Mouse (Mus musculus) myocyte (in vitro differentiated cells): ENCODE measurements at regions not wholly inside any gene's neighbourhood (a gene's known extent, or its start where the extent isn't known, plus 50 kb on each side); places are given as distances from the start of the nearest gene placed in this dataset.

Experiments used
- H3K27me3 ChIP-seq: one replicate; pipeline ENCODE4 v1.6.1; 2011; ENCODE audit not compliant: control insufficient read depth, insufficient read depth, insufficient read length
- H3K36me3 ChIP-seq: one replicate; pipeline ENCODE4 v1.6.1; 2011; ENCODE audit not compliant: control insufficient read depth, insufficient read depth
- H3K4me2 ChIP-seq: one replicate; pipeline ENCODE4 v1.6.1; 2011; ENCODE audit warnings: low read depth, control low read depth
- H3K4me3 ChIP-seq: one replicate; pipeline ENCODE4 v1.5.1; 2011; ENCODE audit warnings: mild to moderate bottlenecking, control low read depth, moderate library complexity
- H3K79me2 ChIP-seq: one replicate; pipeline ENCODE4 v1.6.1; 2011; ENCODE audit not compliant: control insufficient read depth, insufficient read depth
- H3ac ChIP-seq: one replicate; pipeline ENCODE4 v1.6.1; 2011; ENCODE audit not compliant: control insufficient read depth, insufficient read length
- CEBPB ChIP-seq: IDR thresholded peaks from 2 replicates; pipeline ENCODE4 v1.6.1; 2011; ENCODE audit warnings: mild to moderate bottlenecking, moderate library complexity; ENCODE audit not compliant: poor library complexity, insufficient read depth, severe bottlenecking
- E2F4 ChIP-seq: IDR thresholded peaks from one replicate; pipeline ENCODE4 v1.6.1; 2011; ENCODE audit warnings: mild to moderate bottlenecking, control low read depth, moderate library complexity; ENCODE audit not compliant: insufficient read depth
- MAX ChIP-seq: IDR thresholded peaks from one replicate; pipeline ENCODE4 v1.6.1; 2011; ENCODE audit warnings: low read depth, mild to moderate bottlenecking, control low read depth
- MYOD1 ChIP-seq, 3 experiments: IDR thresholded peaks; one replicate each; pipeline ENCODE4 v1.6.1; 2011; ENCODE audit warnings: control low read depth in 2 of 3, low read depth in 2 of 3, mild to moderate bottlenecking in 2 of 3, moderate library complexity in 1 of 3; ENCODE audit not compliant: insufficient read length in 2 of 3, control insufficient read depth in 1 of 3
- MYOG ChIP-seq, 3 experiments: IDR thresholded peaks; one replicate each; pipeline ENCODE4 v1.6.1; 2011; ENCODE audit warnings: control low read depth in 2 of 3, low read depth in 2 of 3, mild to moderate bottlenecking in 2 of 3; ENCODE audit not compliant: insufficient read length in 2 of 3, control insufficient read depth in 1 of 3, insufficient read depth in 1 of 3
- POLR2A ChIP-seq: IDR thresholded peaks from one replicate; pipeline ENCODE4 v1.6.1; 2011; ENCODE audit warnings: low read depth, mild to moderate bottlenecking, control low read depth, moderate library complexity; ENCODE audit not compliant: insufficient read length
- POLR2AphosphoS2 ChIP-seq: IDR thresholded peaks from one replicate; pipeline ENCODE4 v1.6.1; 2011; ENCODE audit warnings: low read depth, control low read depth; ENCODE audit not compliant: insufficient read length
- REST ChIP-seq: IDR thresholded peaks from one replicate; pipeline ENCODE4 v1.6.1; 2011; ENCODE audit warnings: mild to moderate bottlenecking, control low read depth, moderate library complexity; ENCODE audit not compliant: insufficient read depth, insufficient read length
- SRF ChIP-seq: IDR thresholded peaks from one replicate; pipeline ENCODE4 v1.6.1; 2011; ENCODE audit warnings: low read depth; ENCODE audit not compliant: control insufficient read depth, insufficient read length
- TCF12 ChIP-seq: IDR thresholded peaks from one replicate; pipeline ENCODE4 v1.6.1; 2011; ENCODE audit warnings: mild to moderate bottlenecking, control low read depth; ENCODE audit not compliant: poor library complexity, insufficient read depth, severe bottlenecking
- TCF3 ChIP-seq: IDR thresholded peaks from one replicate; pipeline ENCODE4 v1.6.1; 2011; ENCODE audit warnings: low read depth, control low read depth; ENCODE audit not compliant: insufficient read length
- USF1 ChIP-seq: IDR thresholded peaks from one replicate; pipeline ENCODE4 v1.6.1; 2011; ENCODE audit warnings: low read depth, mild to moderate bottlenecking, control low read depth, moderate library complexity

GRCm38 (mm10) chr2:117043831-117044230 lies 77.3 kb upstream of the Spred1 start:
- H3K4me2 ChIP-seq = no peak overlapping the region
- no peak for TF ChIP-seq SRF
- TF ChIP-seq TCF3 = no peak
- TF ChIP-seq MYOG (IDR thresholded peaks at IDR 0.05; ENCODE audit: control insufficient read depth in 1 of 3, insufficient read depth in 1 of 3, insufficient read length in 2 of 3, low read depth in 2 of 3) = no peak
- no peak for TF ChIP-seq REST
- no peak for TF ChIP-seq USF1
- TF ChIP-seq POLR2A = no peak
- H3K27me3 ChIP-seq = no peaks in the 10 kb centered on the region
- no peak overlapping the region for H3ac ChIP-seq
- no peaks in the 10 kb centered on the region for H3K36me3 ChIP-seq
- H3K79me2 ChIP-seq = no peaks in the 10 kb centered on the region
- H3K4me3 ChIP-seq = no peak overlapping the region

DNA sequence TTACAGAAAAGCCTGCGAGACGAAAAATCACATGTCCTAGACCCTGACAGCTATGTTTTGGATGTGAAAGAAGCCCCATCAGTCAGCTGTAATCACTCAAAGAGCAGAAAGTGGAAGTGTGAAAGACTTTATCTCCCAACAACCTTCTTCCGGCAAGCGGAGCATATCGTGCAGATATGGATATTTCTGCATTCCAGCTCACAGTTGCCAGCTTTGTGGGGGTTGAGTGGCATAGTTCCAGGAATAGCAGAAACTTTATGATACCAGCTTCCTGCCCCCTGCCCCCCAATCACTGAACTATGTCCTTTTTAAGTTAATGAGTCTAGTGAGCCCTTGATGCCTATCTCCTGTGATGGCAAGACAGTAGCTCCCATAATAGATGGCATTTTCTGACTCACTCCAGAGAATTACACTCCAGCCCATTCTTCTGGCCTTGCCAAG lies 72.9 kb upstream of the Spred1 start:
- Histone ChIP-seq H3ac (no peak overlapping the region), H3K79me2 (no peaks in the 10 kb centered on the region), H3K27me3 (no peaks in the 10 kb centered on the region), H3K4me3 (no peak overlapping the region), H3K4me2 (peak overlapping the region; percentile 28), H3K36me3 (no peaks in the 10 kb centered on the region)
- TF ChIP-seq SRF (no peak), CEBPB (no peak), MYOD1 (IDR thresholded peaks at IDR 0.05; ENCODE audit: control insufficient read depth in 1 of 3, insufficient read length in 2 of 3, low read depth in 2 of 3) (no peak), MYOG (IDR thresholded peaks at IDR 0.05; ENCODE audit: control insufficient read depth in 1 of 3, insufficient read depth in 1 of 3, insufficient read length in 2 of 3, low read depth in 2 of 3) (no peak), E2F4 (no peak), POLR2A (no peak), USF1 (no peak), POLR2AphosphoS2 (no peak), TCF3 (no peak), TCF12 (no peak), MAX (no peak), REST (no peak)

GRCm38 (mm10) chr2:117050061-117050460 lies 71.1 kb upstream of the Spred1 start:
- Histone ChIP-seq H3K79me2 (no peaks in the 10 kb centered on the region), H3K27me3 (no peaks in the 10 kb centered on the region), H3K4me3 (no peak overlapping the region), H3K36me3 (no peaks in the 10 kb centered on the region), H3ac (no peak overlapping the region), H3K4me2 (no peak overlapping the region)
- TF ChIP-seq USF1 = no peak
- TF ChIP-seq MYOG (IDR thresholded peaks at IDR 0.05; ENCODE audit: control insufficient read depth in 1 of 3, insufficient read depth in 1 of 3, insufficient read length in 2 of 3, low read depth in 2 of 3) = no peak
- no peak for TF ChIP-seq TCF3
- TF ChIP-seq TCF12 = no peak
- no peak for TF ChIP-seq E2F4
- no peak for TF ChIP-seq MAX

GRCm38 (mm10) chr2:117064126-117064525 lies 57.0 kb upstream of the Spred1 start:
- Histone ChIP-seq H3K79me2 (no peaks in the 10 kb centered on the region), H3K27me3 (no peaks in the 10 kb centered on the region), H3K36me3 (no peaks in the 10 kb centered on the region), H3ac (no peak overlapping the region), H3K4me2 (no peak overlapping the region), H3K4me3 (no peak overlapping the region)
- TF ChIP-seq POLR2AphosphoS2 (no peak), E2F4 (no peak), POLR2A (no peak), MYOD1 (IDR thresholded peaks at IDR 0.05; ENCODE audit: control insufficient read depth in 1 of 3, insufficient read length in 2 of 3, low read depth in 2 of 3) (no peak), MAX (no peak), CEBPB (no peak), REST (no peak), TCF3 (no peak), SRF (no peak), USF1 (no peak), MYOG (IDR thresholded peaks at IDR 0.05; ENCODE audit: control insufficient read depth in 1 of 3, insufficient read depth in 1 of 3, insufficient read length in 2 of 3, low read depth in 2 of 3) (no peak)

DNA sequence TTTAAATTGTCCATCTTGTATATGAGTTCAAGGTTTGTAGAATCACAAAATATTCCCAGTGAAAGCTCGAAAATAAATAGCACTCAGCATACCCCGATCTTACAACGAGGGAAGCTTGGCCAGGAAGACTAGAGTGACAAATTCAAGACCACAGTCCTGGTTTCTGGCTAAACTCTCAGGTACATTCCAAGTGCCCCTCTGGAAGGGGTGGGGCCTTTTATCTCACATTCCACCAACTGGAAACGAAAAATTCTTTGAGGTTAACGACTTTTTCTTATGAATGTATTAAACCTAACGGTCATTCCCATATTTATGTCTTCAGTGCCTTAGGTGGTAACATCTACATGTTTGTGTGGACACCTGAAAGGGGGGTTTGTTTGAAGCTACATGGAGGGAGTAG lies 50.8 kb upstream of the Spred1 start:
- no peaks in the 10 kb centered on the region for H3K79me2 ChIP-seq
- H3K27me3 ChIP-seq = no peaks in the 10 kb centered on the region
- no peaks in the 10 kb centered on the region for H3K36me3 ChIP-seq
- H3ac ChIP-seq = no peak overlapping the region
- TF ChIP-seq POLR2AphosphoS2 = no peak
- no peak for TF ChIP-seq TCF12
- no peak for TF ChIP-seq CEBPB
- no peak for TF ChIP-seq TCF3
- no peak for TF ChIP-seq SRF
- no peak for TF ChIP-seq E2F4
- no peak for TF ChIP-seq POLR2A
- TF ChIP-seq REST = no peak
- no peak for TF ChIP-seq USF1
- TF ChIP-seq MYOG (IDR thresholded peaks at IDR 0.05; ENCODE audit: control insufficient read depth in 1 of 3, insufficient read depth in 1 of 3, insufficient read length in 2 of 3, low read depth in 2 of 3) = no peak
- no peak for TF ChIP-seq MYOD1 (IDR thresholded peaks at IDR 0.05; ENCODE audit: control insufficient read depth in 1 of 3, insufficient read length in 2 of 3, low read depth in 2 of 3)
- TF ChIP-seq MAX = no peak
- no peak overlapping the region for H3K4me3 ChIP-seq
- H3K4me2 ChIP-seq = no peak overlapping the region
